Mouse (Mus musculus): ENCODE measurements around the gene Bcas1. TPM values are rescaled to one million over a fixed set of nuclear protein-coding genes. Genes with fewer than 3 reads are reported as not detected.

The Bcas1 gene
- polyA plus RNA-seq, 1 experiment, result 7.5 TPM

- no peak for DNase-seq (ENCODE audit: low spot score)
These were observed 8.9 kb downstream of the Bcas1 start for GRCm38 (mm10) chr2:170418748-170419147.

- no peak for DNase-seq (ENCODE audit: low spot score)
These were observed 16.0 kb downstream of the Bcas1 start for GRCm38 (mm10) chr2:170411490-170412168.

- DNase-seq (ENCODE audit: low spot score), result no peak
These were observed 16.8 kb downstream of the Bcas1 start for GRCm38 (mm10) chr2:170410677-170411489.

- DNase-seq (ENCODE audit: low spot score), result no peak
These were observed 21.2 kb downstream of the Bcas1 start for GRCm38 (mm10) chr2:170406438-170406837.

GRCm38 (mm10) chr2:170404781-170405573 is 22.7 kb downstream of the Bcas1 start:
- DNase-seq (ENCODE audit: low spot score), result no peak

- no peak for DNase-seq (ENCODE audit: low spot score)
These were observed 23.8 kb downstream of the Bcas1 start for GRCm38 (mm10) chr2:170403666-170404385.

GRCm38 (mm10) chr2:170401211-170401799 is 26.3 kb downstream of the Bcas1 start:
- DNase-seq (ENCODE audit: low spot score), result peak; percentile 64

- no peak for DNase-seq (ENCODE audit: low spot score)
These were observed 27.0 kb downstream of the Bcas1 start for GRCm38 (mm10) chr2:170400666-170401065.

- DNase-seq (ENCODE audit: low spot score), result no peak
These were observed 35.7 kb downstream of the Bcas1 start for GRCm38 (mm10) chr2:170391994-170392393.

GRCm38 (mm10) chr2:170388320-170388719 is 39.3 kb downstream of the Bcas1 start:
- DNase-seq (ENCODE audit: low spot score), result no peak

- no peak for DNase-seq (ENCODE audit: low spot score)
These were observed 42.1 kb downstream of the Bcas1 start for GRCm38 (mm10) chr2:170385556-170385955.

GRCm38 (mm10) chr2:170384770-170385169 is 42.9 kb downstream of the Bcas1 start:
- no peak for DNase-seq (ENCODE audit: low spot score)

GRCm38 (mm10) chr2:170373391-170373790 is 54.3 kb downstream of the Bcas1 start:
- DNase-seq (ENCODE audit: low spot score), result no peak

- no peak for DNase-seq (ENCODE audit: low spot score)
These were observed 62.0 kb downstream of the Bcas1 start for GRCm38 (mm10) chr2:170365676-170366075.

GRCm38 (mm10) chr2:170365271-170365670 is 62.4 kb downstream of the Bcas1 start:
- no peak for DNase-seq (ENCODE audit: low spot score)

GRCm38 (mm10) chr2:170356667-170357374 is 70.8 kb downstream of the Bcas1 start:
- no peak for DNase-seq (ENCODE audit: low spot score)

- DNase-seq (ENCODE audit: low spot score), result peak; percentile 37
These were observed 72.7 kb downstream of the Bcas1 start for GRCm38 (mm10) chr2:170354963-170355367.

GRCm38 (mm10) chr2:170352273-170352672 is 75.4 kb downstream of the Bcas1 start:
- no peak for DNase-seq (ENCODE audit: low spot score)

- no peak for DNase-seq (ENCODE audit: low spot score)
These were observed 75.8 kb downstream of the Bcas1 start for GRCm38 (mm10) chr2:170351847-170352246.

GRCm38 (mm10) chr2:170349784-170350183 is 77.9 kb downstream of the Bcas1 start:
- DNase-seq (ENCODE audit: low spot score), result no peak

- DNase-seq (ENCODE audit: low spot score), result no peak
These were observed 78.5 kb downstream of the Bcas1 start for GRCm38 (mm10) chr2:170349096-170349495.

Measured in urinary bladder, adult 2 months (tissue).